Mouse (Mus musculus): ENCODE data around the gene 1700013H16Rik.

DNA sequence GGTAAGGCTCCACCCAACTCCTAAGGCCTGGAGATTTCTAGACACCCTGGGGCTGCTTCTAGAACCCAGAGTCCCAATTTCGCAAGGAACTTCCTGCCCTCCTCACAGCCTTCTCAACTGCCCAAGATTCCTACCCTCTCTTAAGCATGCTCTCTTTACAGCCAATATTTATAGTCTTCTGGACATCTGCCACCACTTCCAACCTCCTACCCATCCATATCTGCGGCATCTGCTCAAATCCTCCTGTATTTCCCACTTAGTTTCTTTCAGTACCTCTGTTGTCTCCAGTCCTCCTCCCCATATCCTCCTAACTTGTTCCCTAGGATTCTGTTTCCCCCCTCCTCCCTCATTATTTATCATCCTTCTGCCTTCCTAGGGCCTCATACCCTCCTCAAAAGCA lies 58.4 kb downstream of the 1700013H16Rik start:
- no peak for TF ChIP-seq CTCF (IDR thresholded peaks at IDR 0.05; ENCODE audit: borderline replicate concordance, insufficient read depth, low read depth, low read length)
- no peak for TF ChIP-seq POLR2A (IDR thresholded peaks at IDR 0.05; ENCODE audit: borderline replicate concordance, insufficient read depth, low read length)

All from cerebellum, adult 2 months (tissue).